Mouse (Mus musculus): Measurements from ENCODE around the gene Usf3.
A peak's percentile ranks its signal among the peaks of the same experiment; 100 is the strongest.

Gene Usf3

GRCm38 (mm10) chr16:44240406-44240805, 67.4 kb downstream of the Usf3 start:
- DNase-seq: no peak

GRCm38 (mm10) chr16:44242633-44243032, 69.6 kb downstream of the Usf3 start:
- DNase-seq: peak; percentile 85

GRCm38 (mm10) chr16:44243323-44243722, 70.3 kb downstream of the Usf3 start:
- DNase-seq: no peak

- no peak for DNase-seq
Observed at GRCm38 (mm10) chr16:44249985-44250384, 76.9 kb downstream of the Usf3 start.

- DNase-seq: no peak
Observed at GRCm38 (mm10) chr16:44252735-44253134, 79.7 kb downstream of the Usf3 start.

GRCm38 (mm10) chr16:44253797-44254634, 81.0 kb downstream of the Usf3 start:
- DNase-seq: no peak

GRCm38 (mm10) chr16:44254698-44255097, 81.7 kb downstream of the Usf3 start:
- DNase-seq: no peak

GRCm38 (mm10) chr16:44257476-44257875, 84.4 kb downstream of the Usf3 start:
- DNase-seq: no peak

- no peak for DNase-seq
Observed at GRCm38 (mm10) chr16:44264916-44265315, 91.9 kb downstream of the Usf3 start.

- no peak for DNase-seq
Observed at GRCm38 (mm10) chr16:44265562-44265961, 92.5 kb downstream of the Usf3 start.

GRCm38 (mm10) chr16:44268541-44269215, 95.6 kb downstream of the Usf3 start:
- no peak for DNase-seq

GRCm38 (mm10) chr16:44269578-44269977, 96.5 kb downstream of the Usf3 start:
- DNase-seq: no peak

GRCm38 (mm10) chr16:44270606-44271005, 97.6 kb downstream of the Usf3 start:
- DNase-seq: no peak

GRCm38 (mm10) chr16:44271371-44272038, 98.5 kb downstream of the Usf3 start:
- DNase-seq: no peak
